Mouse (Mus musculus): ENCODE measurements around the gene Tnfrsf12a.

- TF ChIP-seq CTCF (IDR thresholded peaks at IDR 0.05; ENCODE audit: extremely low read depth, insufficient read depth, insufficient read length, insufficient replicate concordance) (no peak), POLR2A (IDR thresholded peaks at IDR 0.05; ENCODE audit: low read depth, low read length) (no peak)
These were observed 49.5 kb downstream of the Tnfrsf12a start for GRCm38 (mm10) chr17:23627813-23628212.
